Mouse (Mus musculus): Measurements from ENCODE around the gene Fnbp1.

DNA sequence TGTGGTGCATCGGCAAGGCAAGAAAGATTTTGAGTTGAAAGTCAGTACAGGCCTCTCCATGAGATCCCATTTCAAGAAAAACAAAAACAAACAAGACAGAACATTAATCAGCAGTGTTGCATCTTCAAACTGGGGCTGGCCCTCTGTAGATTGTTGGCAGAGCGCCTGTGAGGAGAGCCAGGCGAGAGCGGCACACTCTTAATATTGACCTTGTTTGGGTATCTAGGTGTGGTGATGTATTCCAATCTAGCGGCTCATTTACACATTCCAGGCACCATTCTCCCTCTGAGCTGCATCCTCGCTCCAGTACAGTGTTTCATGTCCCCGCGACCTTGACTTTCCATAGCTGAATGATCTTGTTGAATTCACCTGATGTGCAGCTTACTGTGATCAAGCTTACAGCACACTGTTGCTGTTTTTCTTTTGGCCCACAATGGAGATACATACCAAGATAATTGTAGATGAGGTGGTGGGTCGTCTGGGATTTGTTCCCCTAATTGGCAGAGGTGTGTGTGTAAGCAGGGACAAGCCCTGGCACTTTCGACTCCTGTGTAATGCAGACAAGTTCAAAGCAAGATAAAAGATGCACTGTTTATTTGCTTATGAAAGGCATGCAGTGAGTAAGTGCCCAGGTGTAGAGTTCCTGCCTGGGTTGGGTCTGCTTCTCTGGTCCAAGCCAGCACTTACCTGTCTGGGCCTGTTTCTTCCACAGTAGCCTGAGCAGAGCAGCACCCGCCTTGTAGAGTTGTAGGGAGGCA, 21.7 kb upstream of the Fnbp1 start:
- TF ChIP-seq CTCF (conservative IDR thresholded peaks at IDR 0.05; ENCODE audit: low read length) (no peak), NANOG (IDR thresholded peaks at IDR 0.05; ENCODE audit: borderline replicate concordance, low read length) (peak; percentile 97), POU5F1 (IDR thresholded peaks at IDR 0.05; ENCODE audit: borderline replicate concordance, low read length) (no peak)

Data from E14TG2a.4 (cell line).